Mouse (Mus musculus) erythroblast, embryonic 14.5 days (primary cell): ENCODE data around the gene Arfgef3. TPM values are rescaled to one million over a fixed set of nuclear protein-coding genes. Genes with fewer than 3 reads are reported as not detected.

Experiments
- H3K27me3 ChIP-seq: 2 replicates; pipeline ENCODE4 v1.6.1; 2012; ENCODE audit warnings: inconsistent platforms; ENCODE audit not compliant: control insufficient read depth
- H3K36me3 ChIP-seq: 2 replicates; pipeline ENCODE4 v1.6.1; 2012; ENCODE audit warnings: mild to moderate bottlenecking, inconsistent platforms; ENCODE audit not compliant: control insufficient read depth
- H3K4me1 ChIP-seq: 2 replicates; pipeline ENCODE4 v1.6.1; 2012; ENCODE audit warnings: inconsistent platforms; ENCODE audit not compliant: control insufficient read depth
- H3K4me3 ChIP-seq: replicated peaks from 2 replicates; pipeline ENCODE3; 2012; ENCODE audit warnings: moderate library complexity, mild to moderate bottlenecking, inconsistent platforms
- H3K9me3 ChIP-seq: 2 replicates; pipeline ENCODE4 v1.6.1; 2012; ENCODE audit warnings: low read length, inconsistent platforms, mixed read lengths; ENCODE audit not compliant: control insufficient read depth
- GATA1 ChIP-seq: IDR thresholded peaks from 2 replicates; pipeline ENCODE4 v1.6.1; 2012; ENCODE audit warnings: low read length, inconsistent platforms, mixed read lengths
- TAL1 ChIP-seq: IDR thresholded peaks from 3 replicates; pipeline ENCODE4 v1.6.1; 2012; ENCODE audit warnings: low read length, inconsistent platforms, mixed read lengths
- polyA plus RNA-seq: library from polyadenylated mRNA; stranded (reverse); fragments of >175 nt; gene quantifications from 2 replicates; pipeline ENCODE4 v1.2.3, GENCODE M21; 2012

Arfgef3 gene
- polyA plus RNA-seq, 1 experiment: under 0.01 TPM

DNA sequence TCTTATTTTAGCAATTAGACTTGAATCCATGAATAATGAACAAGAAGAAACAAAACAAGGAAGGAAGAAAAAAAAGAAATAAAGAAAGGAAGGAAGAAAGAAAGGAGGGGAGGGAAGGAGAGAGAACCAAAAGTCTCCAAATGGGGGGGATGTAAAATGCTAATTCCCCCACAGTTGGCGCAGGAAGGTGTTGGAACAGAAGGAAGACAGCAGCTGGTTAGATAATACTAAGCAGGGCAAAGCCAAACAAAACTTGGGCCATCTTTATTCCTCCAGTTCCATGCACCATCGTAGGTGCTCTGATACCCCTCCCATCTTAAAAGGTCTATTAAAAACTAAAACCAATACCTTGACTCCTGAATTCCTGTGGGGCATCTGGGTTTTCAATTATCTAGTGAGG lies 82.8 kb downstream of the Arfgef3 start:
- Histone ChIP-seq H3K36me3 (no peaks in the 10 kb centered on the region), H3K9me3 (peaks cover 5% of the 10 kb centered on the region), H3K4me1 (no peaks in the 10 kb centered on the region), H3K4me3 (no peak overlapping the region), H3K27me3 (no peaks in the 10 kb centered on the region)
- TF ChIP-seq TAL1 (no peak), GATA1 (no peak)

- no peak for TF ChIP-seq GATA1
- TF ChIP-seq TAL1: no peak
- H3K27me3 ChIP-seq: no peaks in the 10 kb centered on the region
- H3K36me3 ChIP-seq: no peaks in the 10 kb centered on the region
- H3K4me1 ChIP-seq: no peaks in the 10 kb centered on the region
- H3K4me3 ChIP-seq: no peak overlapping the region
- H3K9me3 ChIP-seq: peaks cover 3% of the 10 kb centered on the region
These were observed 86.2 kb downstream of the Arfgef3 start for GRCm38 (mm10) chr10:18657588-18657987.

- no peak for TF ChIP-seq GATA1
- no peak for TF ChIP-seq TAL1
These were observed 96.7 kb downstream of the Arfgef3 start for GRCm38 (mm10) chr10:18647069-18647468.

GRCm38 (mm10) chr10:18646035-18646434 lies 97.7 kb downstream of the Arfgef3 start:
- Histone ChIP-seq H3K36me3 (no peaks in the 10 kb centered on the region), H3K4me3 (no peak overlapping the region), H3K9me3 (no peaks in the 10 kb centered on the region), H3K4me1 (no peaks in the 10 kb centered on the region), H3K27me3 (no peaks in the 10 kb centered on the region)
- TF ChIP-seq TAL1 (no peak), GATA1 (no peak)

More at GRCm38 (mm10) chr10:18647069-18647468, 96.7 kb downstream of the Arfgef3 start:
- Histone ChIP-seq H3K4me3 (no peak overlapping the region), H3K4me1 (no peaks in the 10 kb centered on the region), H3K36me3 (no peaks in the 10 kb centered on the region), H3K27me3 (no peaks in the 10 kb centered on the region), H3K9me3 (no peaks in the 10 kb centered on the region)

DNA sequence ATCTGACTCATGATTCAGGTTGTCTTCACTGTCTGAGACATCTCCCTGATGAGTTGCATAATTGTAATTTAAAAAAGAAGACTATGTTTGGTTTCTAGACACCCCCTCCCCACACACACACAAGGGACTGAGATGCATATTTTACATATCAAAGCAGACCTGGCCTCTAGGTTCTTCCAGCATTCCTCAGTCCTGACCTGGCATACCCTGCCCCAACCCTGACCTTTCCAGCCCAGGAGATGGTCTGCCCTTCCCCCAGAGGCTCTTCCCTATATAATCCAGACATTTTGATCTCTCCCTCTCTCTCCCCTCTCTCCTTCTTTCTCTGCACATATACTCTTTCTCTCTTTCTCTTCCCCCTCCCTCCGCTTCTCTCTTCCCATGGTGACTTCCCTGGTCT lies 99.4 kb downstream of the Arfgef3 start:
- TF ChIP-seq GATA1: no peak
- TF ChIP-seq TAL1: no peak
- H3K4me3 ChIP-seq: no peak overlapping the region
- H3K27me3 ChIP-seq: no peaks in the 10 kb centered on the region
- H3K4me1 ChIP-seq: no peaks in the 10 kb centered on the region
- no peaks in the 10 kb centered on the region for H3K9me3 ChIP-seq
- no peaks in the 10 kb centered on the region for H3K36me3 ChIP-seq

GRCm38 (mm10) chr10:18643506-18643905 lies 100.2 kb downstream of the Arfgef3 start:
- H3K9me3 ChIP-seq: no peaks in the 10 kb centered on the region
- H3K36me3 ChIP-seq: no peaks in the 10 kb centered on the region
- no peaks in the 10 kb centered on the region for H3K4me1 ChIP-seq
- TF ChIP-seq TAL1: no peak
- H3K27me3 ChIP-seq: no peaks in the 10 kb centered on the region
- H3K4me3 ChIP-seq: no peak overlapping the region

DNA sequence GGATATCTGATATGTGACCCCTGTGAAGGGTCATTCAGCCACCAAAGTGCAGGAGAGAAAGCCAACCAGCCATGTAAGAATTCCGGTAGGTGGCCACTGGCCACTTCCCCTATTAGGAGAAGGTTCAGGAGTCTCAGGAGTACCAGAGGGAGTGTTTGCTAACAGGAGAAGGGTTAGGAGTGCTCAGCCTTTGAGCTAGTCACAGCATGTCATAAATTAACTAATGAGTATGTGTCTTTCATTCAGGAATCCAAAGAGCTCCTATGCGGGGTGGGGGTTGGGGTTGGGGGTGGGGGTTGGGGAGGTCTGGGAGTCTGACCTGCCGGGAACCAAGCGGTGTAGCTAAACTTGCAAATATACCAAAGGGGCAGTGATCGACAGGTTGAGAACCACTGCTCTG lies 100.9 kb downstream of the Arfgef3 start:
- TF ChIP-seq TAL1 (no peak), GATA1 (no peak)
- Histone ChIP-seq H3K4me3 (no peak overlapping the region), H3K4me1 (no peaks in the 10 kb centered on the region), H3K9me3 (no peaks in the 10 kb centered on the region), H3K36me3 (no peaks in the 10 kb centered on the region), H3K27me3 (no peaks in the 10 kb centered on the region)

DNA sequence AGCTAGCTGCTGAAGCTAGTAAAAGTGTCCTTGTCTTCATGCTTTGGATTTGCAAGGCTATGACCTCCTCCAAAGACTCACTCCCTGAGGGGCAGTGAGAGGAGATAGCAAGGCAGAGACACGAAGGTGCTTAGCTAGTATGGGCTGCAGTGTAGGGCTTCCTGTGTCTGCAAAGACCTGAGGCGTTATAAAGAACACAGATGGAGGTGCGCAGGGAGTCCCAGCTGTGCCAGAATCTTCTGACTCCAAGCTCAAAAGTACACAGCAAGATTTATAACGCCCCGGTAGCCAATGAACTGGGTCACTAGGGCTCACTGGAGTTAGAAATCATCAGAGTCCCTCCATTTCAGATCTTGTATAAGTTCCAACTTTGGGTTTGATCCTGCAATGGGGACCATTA lies 103.2 kb downstream of the Arfgef3 start:
- no peaks in the 10 kb centered on the region for H3K9me3 ChIP-seq
- H3K4me3 ChIP-seq: no peak overlapping the region
- no peaks in the 10 kb centered on the region for H3K36me3 ChIP-seq
- no peak for TF ChIP-seq GATA1
- no peak for TF ChIP-seq TAL1
- H3K27me3 ChIP-seq: no peaks in the 10 kb centered on the region
- H3K4me1 ChIP-seq: no peaks in the 10 kb centered on the region

GRCm38 (mm10) chr10:18635450-18635849 lies 108.3 kb downstream of the Arfgef3 start:
- Histone ChIP-seq H3K4me3 (no peak overlapping the region), H3K9me3 (no peaks in the 10 kb centered on the region), H3K27me3 (no peaks in the 10 kb centered on the region), H3K36me3 (no peaks in the 10 kb centered on the region), H3K4me1 (no peaks in the 10 kb centered on the region)
- TF ChIP-seq GATA1 (no peak), TAL1 (no peak)

DNA sequence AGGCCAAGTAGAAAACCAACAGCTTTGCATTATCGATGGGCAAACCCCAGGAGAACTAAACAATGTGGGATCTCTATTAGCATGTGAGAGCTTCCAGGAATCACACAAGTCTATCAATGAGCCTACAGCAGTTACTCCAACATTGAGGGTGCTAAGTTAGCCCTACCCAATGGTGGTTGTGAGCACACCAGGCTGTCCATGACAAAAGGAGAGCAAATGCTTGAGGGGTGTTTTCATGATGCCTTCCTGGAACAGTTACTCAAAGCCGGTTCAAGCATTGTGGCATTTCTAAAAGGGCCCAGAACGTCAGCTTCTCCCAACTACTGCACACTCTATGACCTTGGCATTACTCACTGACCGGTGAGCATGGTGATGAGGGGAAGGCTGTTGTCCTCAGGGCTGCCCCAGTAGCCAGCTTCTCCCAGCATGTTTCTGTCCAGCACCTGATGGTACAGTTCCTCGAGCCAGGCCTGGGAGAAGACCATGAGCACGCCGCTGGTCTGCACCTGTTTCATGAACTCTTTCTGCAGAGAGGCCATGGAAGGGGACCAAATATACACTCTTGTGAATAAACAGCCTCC lies 109.3 kb downstream of the Arfgef3 start:
- H3K36me3 ChIP-seq: no peaks in the 10 kb centered on the region

More for the DNA sequence above, 109.3 kb downstream of the Arfgef3 start:
- Histone ChIP-seq H3K4me3 (no peak overlapping the region), H3K4me1 (no peaks in the 10 kb centered on the region), H3K9me3 (no peaks in the 10 kb centered on the region), H3K27me3 (no peaks in the 10 kb centered on the region)
- TF ChIP-seq TAL1 (no peak), GATA1 (no peak)
